In the genomic region with DNA sequence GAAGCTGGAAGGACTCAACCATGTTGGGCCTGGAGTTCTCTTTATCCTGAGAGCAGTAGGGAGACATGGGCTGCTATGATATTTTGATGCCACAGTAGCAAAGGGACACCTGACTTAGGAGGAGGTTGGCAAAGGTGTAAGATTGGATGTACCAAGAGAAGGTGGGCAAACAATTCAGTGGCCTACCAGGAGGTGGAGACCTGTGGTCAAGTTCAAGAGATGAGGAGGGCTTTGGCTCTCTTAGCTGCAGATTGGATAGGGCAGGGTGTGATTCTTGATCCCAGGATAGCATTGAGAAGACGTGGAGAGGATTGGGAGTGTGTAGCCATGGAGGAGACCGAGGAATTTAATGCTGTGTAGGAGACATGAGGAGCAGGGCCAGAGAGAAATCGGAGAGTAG, we compare ENCODE assay signal across 19 mouse cellular contexts. TPM values are rescaled to one million over a fixed set of nuclear protein-coding genes. Genes with fewer than 3 reads are reported as not detected.
A peak's percentile ranks its signal among the peaks of the same experiment; 100 is the strongest.
DNase-seq lines count a peak whose midpoint lies in the region; ATAC-seq and TF ChIP-seq lines count a peak whose summit lies in the region.
"Had no signal": no experiment of that assay in that cellular context is flagged by ENCODE, and none has a peak within 500 bp of the region (broad histone marks: within the 10 kb centered on the region; RNA-seq: fewer than 3 reads in every experiment).

No protein-coding gene starts in this region.

- DNase-seq in cerebellum, adult 9-11 months = peak; percentile 36
- DNase-seq in cerebellum, adult 2 months = no peak
- DNase-seq in lung, postnatal 0 days (ENCODE audit: low spot score) = no peak
- no peak for DNase-seq in lung, postnatal 36 days
- DNase-seq: adrenal gland, postnatal 14 days; cerebellum, adult 8-10 months; gastrocnemius, postnatal 36 days; heart, adult 11 months; heart, postnatal 36 days had no signal

- WGBS in cerebellum, adult 2 months = 86% methylated on average over 3 of the region's 3 CpGs
- WGBS in intestine, postnatal 0 days = 70% methylated on average over 3 of the region's 3 CpGs
- 77% methylated on average over 3 of the region's 3 CpGs for WGBS in intestine, embryonic 15.5 days
- WGBS in lung, postnatal 0 days = 69% methylated on average over 3 of the region's 3 CpGs
- WGBS in limb, embryonic 13.5 days = 66% methylated on average over 3 of the region's 3 CpGs

- no peak for ATAC-seq in intestine, postnatal 0 days
- ATAC-seq in intestine, embryonic 15.5 days = no peak
- no peak for ATAC-seq in lung, postnatal 0 days
- ATAC-seq in limb, embryonic 13.5 days (ENCODE audit: low FRiP score, low read depth) = no peak
- no peak for ATAC-seq in megakaryocyte, adult 5-6 weeks (ENCODE audit: poor library complexity, severe bottlenecking)
- ATAC-seq: forebrain, embryonic 13.5 days had no signal

- no peak for TF ChIP-seq EP300 in lung, postnatal 0 days (IDR thresholded peaks at IDR 0.05)

- H3K9me3 ChIP-seq in intestine, postnatal 0 days (ENCODE audit: control insufficient read depth) = no peaks in the 10 kb centered on the region
- no peaks in the 10 kb centered on the region for H3K9me3 ChIP-seq in intestine, embryonic 15.5 days
- no peaks in the 10 kb centered on the region for H3K9me3 ChIP-seq in lung, postnatal 0 days (ENCODE audit: low read length)
- H3K9me3 ChIP-seq in limb, embryonic 13.5 days = no peaks in the 10 kb centered on the region
- H3K9me3 ChIP-seq: embryonic facial prominence, embryonic 10.5 days; forebrain, embryonic 13.5 days; heart, embryonic 13.5 days had no signal

- no peak for TF ChIP-seq CTCF in cerebellum, adult 2 months (IDR thresholded peaks at IDR 0.05; ENCODE audit: borderline replicate concordance, insufficient read depth, low read depth, low read length)
- peak; percentile 39; the same call in 1 of the 2 replicates for TF ChIP-seq CTCF in intestine, postnatal 0 days (IDR thresholded peaks at IDR 0.05; ENCODE audit: low read depth)
- TF ChIP-seq CTCF in lung, postnatal 0 days (IDR thresholded peaks at IDR 0.05) = 0 out of 2 replicates have a peak, but pooled peaks have one; percentile 18

- no peak overlapping the region for H3K4me2 ChIP-seq in intestine, postnatal 0 days (replicated peaks; ENCODE audit: low read depth)
- H3K4me2 ChIP-seq in intestine, embryonic 15.5 days (replicated peaks) = no peak overlapping the region
- no peak overlapping the region for H3K4me2 ChIP-seq in lung, postnatal 0 days (replicated peaks; ENCODE audit: low read depth, low read length)
- H3K4me2 ChIP-seq in limb, embryonic 13.5 days (replicated peaks) = no peak overlapping the region
- H3K4me2 ChIP-seq: forebrain, embryonic 13.5 days; heart, embryonic 13.5 days had no signal

- peaks cover 46% of the 10 kb centered on the region for H3K4me1 ChIP-seq in cerebellum, adult 2 months (ENCODE audit: control insufficient read depth, insufficient read depth, low read length)
- H3K4me1 ChIP-seq in intestine, postnatal 0 days (replicated peaks; ENCODE audit: control insufficient read depth, insufficient read depth, low read length) = no peaks in the 10 kb centered on the region
- peaks cover 6% of the 10 kb centered on the region; the same call in 1 of the 2 replicates for H3K4me1 ChIP-seq in intestine, embryonic 15.5 days (replicated peaks)
- no peaks in the 10 kb centered on the region for H3K4me1 ChIP-seq in lung, postnatal 0 days (ENCODE audit: insufficient read depth, low read depth, low read length)
- H3K4me1 ChIP-seq in limb, embryonic 13.5 days = peaks cover 47% of the 10 kb centered on the region

- no peaks in the 10 kb centered on the region for H3K27me3 ChIP-seq in cerebellum, adult 2 months (ENCODE audit: control insufficient read depth, insufficient read depth, low read length)
- H3K27me3 ChIP-seq in intestine, postnatal 0 days (replicated peaks; ENCODE audit: control insufficient read depth, insufficient read depth, low read length) = no peaks in the 10 kb centered on the region
- no peaks in the 10 kb centered on the region for H3K27me3 ChIP-seq in intestine, embryonic 15.5 days (replicated peaks)
- H3K27me3 ChIP-seq in lung, postnatal 0 days (replicated peaks; ENCODE audit: insufficient read depth, low read length) = no peaks in the 10 kb centered on the region
- peaks cover 3% of the 10 kb centered on the region; the same call in 1 of the 2 replicates for H3K27me3 ChIP-seq in limb, embryonic 13.5 days
- H3K27me3 ChIP-seq: forebrain, embryonic 13.5 days had no signal

- no peak for TF ChIP-seq POLR2A in cerebellum, adult 2 months (IDR thresholded peaks at IDR 0.05; ENCODE audit: borderline replicate concordance, insufficient read depth, low read length)

- H3K36me3 ChIP-seq in intestine, postnatal 0 days (ENCODE audit: control insufficient read depth, insufficient read depth) = no peaks in the 10 kb centered on the region
- no peaks in the 10 kb centered on the region for H3K36me3 ChIP-seq in intestine, embryonic 15.5 days
- no peaks in the 10 kb centered on the region for H3K36me3 ChIP-seq in lung, postnatal 0 days (ENCODE audit: insufficient read depth, low read length)
- H3K36me3 ChIP-seq in limb, embryonic 13.5 days = no peaks in the 10 kb centered on the region
- H3K36me3 ChIP-seq: embryonic facial prominence, embryonic 10.5 days; heart, embryonic 13.5 days had no signal

- H3K9ac ChIP-seq in intestine, postnatal 0 days (ENCODE audit: low read depth, low read length) = no peak overlapping the region
- H3K9ac ChIP-seq in intestine, embryonic 15.5 days = no peak overlapping the region
- no peak overlapping the region for H3K9ac ChIP-seq in lung, postnatal 0 days (replicated peaks; ENCODE audit: low read depth)
- H3K9ac ChIP-seq in limb, embryonic 13.5 days = no peak overlapping the region
- H3K9ac ChIP-seq: forebrain, embryonic 13.5 days; heart, embryonic 13.5 days had no signal

- no peak overlapping the region for H3K4me3 ChIP-seq in cerebellum, adult 2 months (replicated peaks; ENCODE audit: insufficient read depth, low read depth, low read length)
- H3K4me3 ChIP-seq in intestine, postnatal 0 days (ENCODE audit: low read depth, low read length) = no peak overlapping the region
- no peak overlapping the region for H3K4me3 ChIP-seq in intestine, embryonic 15.5 days (replicated peaks)
- no peak overlapping the region for H3K4me3 ChIP-seq in lung, postnatal 0 days (ENCODE audit: low read depth, low read length)
- no peak overlapping the region for H3K4me3 ChIP-seq in limb, embryonic 13.5 days
- H3K4me3 ChIP-seq: embryonic facial prominence, embryonic 10.5 days; forebrain, embryonic 13.5 days; heart, embryonic 13.5 days had no signal

- no peak overlapping the region for H3K27ac ChIP-seq in cerebellum, adult 2 months (ENCODE audit: insufficient read depth, low read length)
- no peak overlapping the region for H3K27ac ChIP-seq in intestine, postnatal 0 days (ENCODE audit: low read depth, low read length)
- no peak overlapping the region for H3K27ac ChIP-seq in intestine, embryonic 15.5 days
- no peak overlapping the region for H3K27ac ChIP-seq in lung, postnatal 0 days (ENCODE audit: low read length)
- peak overlapping the region; percentile 44; the same call in 1 of the 2 replicates for H3K27ac ChIP-seq in limb, embryonic 13.5 days
- H3K27ac ChIP-seq: embryonic facial prominence, embryonic 10.5 days; forebrain, embryonic 13.5 days; heart, embryonic 13.5 days had no signal

RNA-seq across cellular contexts. Expression of a gene that starts 24.8 kb away (rescaled TPM):
- 0.59 and 1.1 TPM in 2 replicates for polyA plus RNA-seq in cerebellum, adult 2 months (2012; rRNA removed)
- 0.14 and 0.16 TPM in 2 replicates for polyA plus RNA-seq in intestine, postnatal 0 days (2015; fragmentation: Nextera tagmentation; extraction: Ambion mirVana)
- polyA plus RNA-seq in intestine, embryonic 15.5 days (2015; fragmentation: Nextera tagmentation; extraction: Ambion mirVana) = 0.09 TPM in 1 of 2 replicates, not detected in the other
- polyA plus RNA-seq in lung, postnatal 0 days (2015; fragmentation: Nextera tagmentation; extraction: Ambion mirVana) = 3.0 and 3.3 TPM in 2 replicates
- polyA plus RNA-seq in limb, embryonic 13.5 days (2015; fragmentation: Nextera tagmentation; extraction: Ambion mirVana) = 0.15 and 0.20 TPM in 2 replicates
- total RNA-seq in megakaryocyte, adult 5-6 weeks (2015) = not detected in 2 replicates
- not detected in 2 replicates for total RNA-seq in megakaryocyte, adult 5-6 weeks (2017)
- total RNA-seq: adrenal gland, postnatal 14 days; gastrocnemius, adult 8-10 months; gastrocnemius, postnatal 36 days; heart, postnatal 36 days; MEL had no signal
- polyA plus RNA-seq: heart, postnatal 0 days had no signal

RNA-seq across cellular contexts. Expression of a gene that starts 30.2 kb away (rescaled TPM):
- polyA plus RNA-seq in cerebellum, adult 2 months (2012; rRNA removed) = 2.8 and 3.9 TPM in 2 replicates
- 0.48 and 0.71 TPM in 2 replicates for polyA plus RNA-seq in intestine, postnatal 0 days (2015; fragmentation: Nextera tagmentation; extraction: Ambion mirVana)
- polyA plus RNA-seq in intestine, embryonic 15.5 days (2015; fragmentation: Nextera tagmentation; extraction: Ambion mirVana) = 4.5 and 4.6 TPM in 2 replicates
- polyA plus RNA-seq in lung, postnatal 0 days (2015; fragmentation: Nextera tagmentation; extraction: Ambion mirVana) = 0.32 and 0.41 TPM in 2 replicates
- 25.3 and 29.9 TPM in 2 replicates for polyA plus RNA-seq in limb, embryonic 13.5 days (2015; fragmentation: Nextera tagmentation; extraction: Ambion mirVana)
- total RNA-seq in megakaryocyte, adult 5-6 weeks (2015) = not detected in 2 replicates
- total RNA-seq in megakaryocyte, adult 5-6 weeks (2017) = not detected in 2 replicates
- total RNA-seq: MEL had no signal
